Mouse (Mus musculus): ENCODE data around the gene Numbl. TPM values are rescaled to one million over a fixed set of nuclear protein-coding genes. Genes with fewer than 3 reads are reported as not detected.

Numbl gene
- total and polyA plus RNA-seq, 3 experiments = 0.81 to 2.9 (median 2.3) TPM

- dilution Hi-C loops (cut with MboI; ENCODE audit: extremely low pct_ligation_motif_present, extremely low pct_unique_long_range_greater_than_20kb, low sequenced_read_pairs) (no loop called here), in situ Hi-C loops (cut with MboI; ENCODE audit: low pct_ligation_motif_present, low pct_unique_long_range_greater_than_20kb, low sequenced_read_pairs) (no loop called here)
- no peak overlapping the region for H3K4me2 ChIP-seq (ENCODE audit: insufficient read depth, low read depth, poor library complexity, severe bottlenecking)
- peaks cover 12 to 44% of the 10 kb centered on the region in 2 experiments for H3K4me1 ChIP-seq (ENCODE audit: control insufficient read depth in 1 of 2, insufficient read depth in 2 of 2)
- no peaks in the 10 kb centered on the region for H3K27me3 ChIP-seq (replicated peaks)
- H3K9me3 ChIP-seq (replicated peaks; ENCODE audit: low read length) = no peaks in the 10 kb centered on the region
- DNase-seq (ENCODE audit: extremely low read depth) = no peak
- TF ChIP-seq UBTF (IDR thresholded peaks at IDR 0.05; ENCODE audit: low read depth, low read length) (no peak), NRF1 (IDR thresholded peaks at IDR 0.05; ENCODE audit: low read depth, low read length) (no peak), POLR2A (IDR thresholded peaks at IDR 0.05; ENCODE audit: low read depth, low read length) (no peak), MEF2A (IDR thresholded peaks at IDR 0.05; ENCODE audit: borderline replicate concordance, low read depth, low read length) (no peak), KAT2A (IDR thresholded peaks at IDR 0.05; ENCODE audit: insufficient replicate concordance, low read length) (no peak), TCF12 (IDR thresholded peaks at IDR 0.05; ENCODE audit: low read depth, low read length) (no peak), ETS1 (conservative IDR thresholded peaks at IDR 0.05; ENCODE audit: low read depth, low read length) (no peak), MAFK (IDR thresholded peaks at IDR 0.05; ENCODE audit: insufficient replicate concordance, low read length) (no peak), NELFE (IDR thresholded peaks at IDR 0.05; ENCODE audit: low read depth, low read length) (no peak)
- peaks cover 12 to 72% of the 10 kb centered on the region in 2 experiments for H3K36me3 ChIP-seq (replicated peaks in 1 of 2; ENCODE audit: control insufficient read depth in 1 of 2, insufficient read depth in 1 of 2, low read length in 1 of 2)
- peaks cover 3% of the 10 kb centered on the region; the same call in 1 of the 2 replicates for H3K79me2 ChIP-seq (replicated peaks; ENCODE audit: control insufficient read depth, extremely low read depth, insufficient read depth, poor library complexity, severe bottlenecking)
- H3K9ac ChIP-seq (ENCODE audit: insufficient read depth, low read depth) = no peak overlapping the region
- no peak overlapping the region for H3K27ac ChIP-seq (ENCODE audit: insufficient read depth, low read depth)
- no peak overlapping the region for H3K4me3 ChIP-seq (replicated peaks in 1 of 3; ENCODE audit: low read depth in 2 of 3, low read length in 2 of 3, poor library complexity in 1 of 3)
Observed at GRCm38 (mm10) chr7:27219937-27220336, 38.3 kb upstream of the Numbl start.

GRCm38 (mm10) chr7:27221939-27222338 is 36.3 kb upstream of the Numbl start:
- H3K4me3 ChIP-seq (replicated peaks in 1 of 3; ENCODE audit: low read depth in 2 of 3, low read length in 2 of 3, poor library complexity in 1 of 3) = no peak overlapping the region

GRCm38 (mm10) chr7:27222538-27222937 is 35.7 kb upstream of the Numbl start:
- Histone ChIP-seq H3K79me2 (replicated peaks; ENCODE audit: control insufficient read depth, extremely low read depth, insufficient read depth, poor library complexity, severe bottlenecking) (peaks cover 14% of the 10 kb centered on the region; the same call in 1 of the 2 replicates), H3K4me1 (ENCODE audit: control insufficient read depth in 1 of 2, insufficient read depth in 2 of 2) (peaks cover 19 to 58% of the 10 kb centered on the region in 2 experiments), H3K27me3 (replicated peaks) (no peaks in the 10 kb centered on the region), H3K27ac (ENCODE audit: insufficient read depth, low read depth) (no peak overlapping the region), H3K4me3 (replicated peaks in 1 of 3; ENCODE audit: low read depth in 2 of 3, low read length in 2 of 3, poor library complexity in 1 of 3) (no peak overlapping the region), H3K36me3 (replicated peaks in 1 of 2; ENCODE audit: control insufficient read depth in 1 of 2, insufficient read depth in 1 of 2, low read length in 1 of 2) (peaks cover 8 to 54% of the 10 kb centered on the region in 2 experiments), H3K9me3 (replicated peaks; ENCODE audit: low read length) (no peaks in the 10 kb centered on the region), H3K9ac (ENCODE audit: insufficient read depth, low read depth) (no peak overlapping the region), H3K4me2 (ENCODE audit: insufficient read depth, low read depth, poor library complexity, severe bottlenecking) (no peak overlapping the region)
- TF ChIP-seq MAX (IDR thresholded peaks at IDR 0.05; ENCODE audit: low read length) (no peak), SMC3 (IDR thresholded peaks at IDR 0.05; ENCODE audit: low read depth, low read length) (no peak)
- dilution Hi-C loops (cut with MboI; ENCODE audit: extremely low pct_ligation_motif_present, extremely low pct_unique_long_range_greater_than_20kb, low sequenced_read_pairs) (no loop called here), in situ Hi-C loops (cut with MboI; ENCODE audit: low pct_ligation_motif_present, low pct_unique_long_range_greater_than_20kb, low sequenced_read_pairs) (no loop called here)
- DNase-seq (ENCODE audit: extremely low read depth) = no peak

More at GRCm38 (mm10) chr7:27221939-27222338, 36.3 kb upstream of the Numbl start:
- no peak for DNase-seq (ENCODE audit: extremely low read depth)
- no peaks in the 10 kb centered on the region for H3K27me3 ChIP-seq (replicated peaks)
- no peak for TF ChIP-seq UBTF (IDR thresholded peaks at IDR 0.05; ENCODE audit: low read depth, low read length)
- TF ChIP-seq POLR2A (IDR thresholded peaks at IDR 0.05; ENCODE audit: low read depth, low read length) = no peak
- TF ChIP-seq ZNF384 (IDR thresholded peaks at IDR 0.05; ENCODE audit: low read depth, low read length) = no peak
- H3K9ac ChIP-seq (ENCODE audit: insufficient read depth, low read depth) = no peak overlapping the region
- H3K36me3 ChIP-seq (replicated peaks in 1 of 2; ENCODE audit: control insufficient read depth in 1 of 2, insufficient read depth in 1 of 2, low read length in 1 of 2) = peaks cover 12 to 60% of the 10 kb centered on the region in 2 experiments
- peaks cover 13% of the 10 kb centered on the region; the same call in 1 of the 2 replicates for H3K79me2 ChIP-seq (replicated peaks; ENCODE audit: control insufficient read depth, extremely low read depth, insufficient read depth, poor library complexity, severe bottlenecking)
- peaks cover 19 to 55% of the 10 kb centered on the region in 2 experiments for H3K4me1 ChIP-seq (ENCODE audit: control insufficient read depth in 1 of 2, insufficient read depth in 2 of 2)
- dilution Hi-C loops (cut with MboI; ENCODE audit: extremely low pct_ligation_motif_present, extremely low pct_unique_long_range_greater_than_20kb, low sequenced_read_pairs) = no loop called here
- H3K4me2 ChIP-seq (ENCODE audit: insufficient read depth, low read depth, poor library complexity, severe bottlenecking) = no peak overlapping the region
- in situ Hi-C loops (cut with MboI; ENCODE audit: low pct_ligation_motif_present, low pct_unique_long_range_greater_than_20kb, low sequenced_read_pairs) = no loop called here
- no peaks in the 10 kb centered on the region for H3K9me3 ChIP-seq (replicated peaks; ENCODE audit: low read length)
- no peak overlapping the region for H3K27ac ChIP-seq (ENCODE audit: insufficient read depth, low read depth)
